Mouse (Mus musculus): ENCODE data around the gene C2cd3.
A peak's percentile ranks its signal among the peaks of the same experiment; 100 is the strongest.

DNA sequence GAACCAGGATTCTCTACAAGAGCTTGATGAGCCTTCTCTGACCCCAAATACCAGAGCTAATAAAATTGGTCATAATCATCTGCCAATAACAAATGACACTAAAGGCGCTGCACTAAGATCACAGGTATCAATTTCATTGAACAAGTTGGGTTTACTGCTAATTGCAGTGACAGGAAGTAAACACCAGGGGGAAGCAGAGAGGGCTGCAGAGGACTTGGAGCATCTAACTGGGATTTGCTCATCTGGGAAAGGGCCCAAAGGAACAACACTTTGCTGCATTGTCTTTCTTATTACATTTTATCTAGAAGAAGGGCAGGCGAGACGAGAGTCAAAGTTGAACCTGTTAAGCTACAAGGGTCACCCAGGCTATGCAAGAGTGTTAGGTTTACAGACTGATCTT, 57.1 kb downstream of the C2cd3 start:
- peak; percentile 64 for TF ChIP-seq CTCF (IDR thresholded peaks at IDR 0.05; ENCODE audit: control insufficient read depth, insufficient read depth, low read length)
- no peak for TF ChIP-seq POLR2A (IDR thresholded peaks at IDR 0.05; ENCODE audit: borderline replicate concordance, control insufficient read depth, low read depth, low read length)
